Mouse (Mus musculus): ENCODE data around the gene Olfr1111.

- TF ChIP-seq CTCF (IDR thresholded peaks at IDR 0.05; ENCODE audit: borderline replicate concordance, extremely low read depth, insufficient read depth, insufficient read length) (no peak), POLR2A (IDR thresholded peaks at IDR 0.05; ENCODE audit: borderline replicate concordance, extremely low read depth, insufficient read depth, insufficient read length, poor library complexity, severe bottlenecking) (no peak)
Measured at GRCm38 (mm10) chr2:87140200-87140599, 12.2 kb downstream of the Olfr1111 start, which contains the start of gene Olfr1110.
